Mouse (Mus musculus): ENCODE measurements around the gene Prl7a2.

DNA sequence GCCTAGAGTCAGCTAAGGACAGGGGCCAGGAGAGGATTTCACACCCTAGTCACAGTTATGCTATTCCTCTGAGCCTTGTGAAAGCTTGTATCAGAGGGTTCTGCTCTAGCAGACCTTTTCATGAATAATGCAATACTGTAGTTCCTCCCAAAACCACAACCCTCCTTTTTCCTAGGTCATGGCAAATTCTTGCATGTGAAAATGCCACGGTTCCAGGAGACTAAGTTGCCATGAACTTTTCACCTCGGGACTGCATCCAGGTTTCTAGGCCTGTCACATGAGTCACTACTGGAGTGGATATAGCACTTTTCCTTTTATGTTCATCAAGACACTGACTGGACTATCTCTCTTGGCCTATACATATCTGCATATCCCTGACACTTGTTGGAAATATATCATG is 38.7 kb upstream of the Prl7a2 start:
- TF ChIP-seq CTCF (IDR thresholded peaks at IDR 0.05; ENCODE audit: borderline replicate concordance, control insufficient read depth, extremely low read depth, insufficient read depth, low read length, poor library complexity) (no peak), POLR2A (IDR thresholded peaks at IDR 0.05; ENCODE audit: control insufficient read depth, extremely low read depth, insufficient read depth, low read length, poor library complexity) (no peak)

Measured in thymus, adult 2 months (tissue).